In the genomic region with DNA sequence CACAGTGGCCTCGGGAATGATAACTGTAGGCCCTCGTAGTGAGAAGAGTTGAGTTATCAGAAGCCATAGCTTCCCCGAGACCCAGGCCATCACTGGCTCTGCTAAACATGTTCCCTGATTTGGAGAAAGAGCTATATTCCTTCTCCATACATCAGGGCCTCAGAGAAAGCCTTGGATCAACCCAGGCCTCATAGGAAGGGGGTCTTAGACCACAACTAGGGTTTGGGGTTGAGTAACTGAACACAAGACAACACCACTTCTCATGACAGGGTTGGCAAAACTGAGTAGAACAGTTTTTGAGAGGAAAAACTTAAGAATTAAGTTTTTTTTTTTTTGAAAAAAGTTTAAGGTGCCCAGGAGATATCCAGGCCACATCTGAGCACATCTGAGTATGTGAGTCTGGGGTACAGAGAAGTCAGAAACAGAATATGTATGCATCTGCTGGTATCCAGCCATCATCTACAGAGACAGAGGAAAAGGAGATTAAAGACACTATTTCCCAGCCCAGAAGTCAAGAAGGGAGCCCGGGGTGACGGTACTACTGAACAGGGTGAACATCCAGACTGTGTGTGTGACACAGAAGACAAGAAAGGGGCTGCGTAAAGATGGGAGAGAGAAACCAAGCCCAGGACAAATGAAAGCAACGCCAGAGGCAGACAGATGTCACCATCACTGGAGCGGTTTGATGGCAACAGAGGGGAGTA, we compare ENCODE assay signal across 25 mouse cellular contexts.
"Had no signal": no experiment of that assay in that cellular context is flagged by ENCODE, and none has a peak within 500 bp of the region (broad histone marks: within the 10 kb centered on the region; RNA-seq: fewer than 3 reads in every experiment).

No protein-coding gene starts in this region.

- H3K36me3 ChIP-seq: heart, embryonic 13.5 days; heart, embryonic 15.5 days; hindbrain, embryonic 13.5 days; hindbrain, embryonic 15.5 days; kidney, embryonic 15.5 days; limb, embryonic 12.5 days; liver, embryonic 13.5 days had no signal

- H3K27me3 ChIP-seq: heart, embryonic 13.5 days; heart, embryonic 15.5 days; hindbrain, embryonic 13.5 days; hindbrain, embryonic 15.5 days; kidney, embryonic 15.5 days; limb, embryonic 12.5 days; liver, embryonic 13.5 days had no signal

- H3K4me2 ChIP-seq: heart, embryonic 11.5 days; heart, embryonic 13.5 days; heart, embryonic 15.5 days; hindbrain, embryonic 13.5 days; hindbrain, embryonic 15.5 days; kidney, embryonic 15.5 days; limb, embryonic 12.5 days; liver, embryonic 11.5 days; liver, embryonic 13.5 days had no signal

- H3K9ac ChIP-seq: heart, embryonic 13.5 days; heart, embryonic 15.5 days; hindbrain, embryonic 13.5 days; hindbrain, embryonic 15.5 days; kidney, embryonic 15.5 days; limb, embryonic 12.5 days; liver, embryonic 13.5 days had no signal

- H3K27ac ChIP-seq: gastrocnemius, adult 2 months; heart, embryonic 13.5 days; heart, embryonic 15.5 days; hindbrain, embryonic 13.5 days; hindbrain, embryonic 15.5 days; hindbrain, postnatal 0 days; kidney, embryonic 15.5 days; kidney, postnatal 0 days; limb, embryonic 12.5 days; liver, embryonic 13.5 days had no signal

- H3K4me1 ChIP-seq: heart, embryonic 13.5 days; heart, embryonic 15.5 days; hindbrain, embryonic 13.5 days; hindbrain, embryonic 15.5 days; kidney, embryonic 15.5 days; liver, embryonic 13.5 days had no signal

- ATAC-seq: hindbrain, postnatal 0 days; intestine, embryonic 16.5 days had no signal

- DNase-seq: gastrocnemius, adult 2 months; gastrocnemius, postnatal 10 days; gastrocnemius, postnatal 25 days; heart, adult 18-20 months; heart, postnatal 14 days; heart, postnatal 36 days; kidney, adult 11 months; kidney, adult 2 months; kidney, adult 9 months; kidney, postnatal 14 days; kidney, postnatal 36 days; left cerebral cortex, postnatal 4 days; liver; liver, embryonic 13.5 days had no signal

- H3K9me3 ChIP-seq: heart, embryonic 13.5 days; heart, embryonic 15.5 days; hindbrain, embryonic 13.5 days; hindbrain, embryonic 15.5 days; kidney, embryonic 15.5 days; limb, embryonic 12.5 days; liver, embryonic 13.5 days had no signal

- H3K4me3 ChIP-seq: gastrocnemius, adult 2 months; heart, embryonic 13.5 days; heart, embryonic 15.5 days; hindbrain, embryonic 13.5 days; hindbrain, embryonic 15.5 days; kidney, embryonic 15.5 days; limb, embryonic 12.5 days; liver, embryonic 13.5 days had no signal
